ENCODE assay signal across 27 mouse cellular contexts in genomic region chr6:121526121-121526520, GRCm38 (mm10). TPM values are rescaled to one million over a fixed set of nuclear protein-coding genes. Genes with fewer than 3 reads are reported as not detected.
DNase-seq lines count a peak whose midpoint lies in the region; TF ChIP-seq lines count a peak whose summit lies in the region.
"Had no signal": no experiment of that assay in that cellular context is flagged by ENCODE, and none has a peak within 500 bp of the region (broad histone marks: within the 10 kb centered on the region; RNA-seq: fewer than 3 reads in every experiment).

No protein-coding gene starts in this region.

- no peak overlapping the region for H3K4me3 ChIP-seq in ES-E14 (ENCODE audit: insufficient read depth in 1 of 2, low read depth in 1 of 2, low read length in 2 of 2, poor library complexity in 1 of 2, severe bottlenecking in 1 of 2)
- no peak overlapping the region for H3K4me3 ChIP-seq in limb, embryonic 10.5 days
- H3K4me3 ChIP-seq in embryonic facial prominence, embryonic 10.5 days, result no peak overlapping the region
- H3K4me3 ChIP-seq: embryonic facial prominence, embryonic 13.5 days; erythroblast, embryonic 14.5 days; forebrain, embryonic 12.5 days; forebrain, embryonic 15.5 days; heart, adult 2 months had no signal

- no peak overlapping the region for H3K27ac ChIP-seq in ES-E14 (ENCODE audit: insufficient read depth, low read depth, low read length, poor library complexity, severe bottlenecking)
- no peak overlapping the region for H3K27ac ChIP-seq in limb, embryonic 10.5 days
- no peak overlapping the region for H3K27ac ChIP-seq in embryonic facial prominence, embryonic 10.5 days (replicated peaks)
- H3K27ac ChIP-seq: embryonic facial prominence, embryonic 13.5 days; forebrain, embryonic 12.5 days; forebrain, embryonic 15.5 days; heart, adult 2 months; hindbrain, embryonic 14.5 days; hindbrain, postnatal 0 days had no signal

- in situ Hi-C loops in ES-E14 (cut with MboI; ENCODE audit: low sequenced_read_pairs in 2 of 2, unreplicated experiment in 2 of 2), result loop anchor here in 1 of 2 experiments (25.0 kb wide), 1 partner anchor 189 kb away; the partner anchor contains the start of gene Slc6a12

- WGBS in limb, embryonic 10.5 days, result 89% methylated on average over 2 of the region's 2 CpGs
- WGBS in embryonic facial prominence, embryonic 10.5 days, result 84% methylated on average over 2 of the region's 2 CpGs

- H3K4me1 ChIP-seq in ES-E14 (ENCODE audit: control insufficient read depth in 2 of 2, insufficient read depth in 2 of 2, low read length in 2 of 2, poor library complexity in 1 of 2), result no peaks in the 10 kb centered on the region
- H3K4me1 ChIP-seq in limb, embryonic 10.5 days, result peaks cover 2% of the 10 kb centered on the region; the same call in 1 of the 2 replicates
- H3K4me1 ChIP-seq in embryonic facial prominence, embryonic 10.5 days, result peaks cover 14% of the 10 kb centered on the region
- H3K4me1 ChIP-seq: embryonic facial prominence, embryonic 13.5 days; forebrain, embryonic 15.5 days had no signal

- no peaks in the 10 kb centered on the region for H3K36me3 ChIP-seq in ES-E14 (ENCODE audit: control insufficient read depth, insufficient read depth, low read length, poor library complexity, severe bottlenecking)
- H3K36me3 ChIP-seq in limb, embryonic 10.5 days, result no peaks in the 10 kb centered on the region
- H3K36me3 ChIP-seq in embryonic facial prominence, embryonic 10.5 days (replicated peaks), result no peaks in the 10 kb centered on the region
- H3K36me3 ChIP-seq: embryonic facial prominence, embryonic 13.5 days; forebrain, embryonic 12.5 days; forebrain, embryonic 15.5 days; G1E had no signal

- no peaks in the 10 kb centered on the region for H3K27me3 ChIP-seq in limb, embryonic 10.5 days (ENCODE audit: low read depth, poor library complexity, severe bottlenecking)
- peaks cover 6% of the 10 kb centered on the region for H3K27me3 ChIP-seq in embryonic facial prominence, embryonic 10.5 days (replicated peaks; ENCODE audit: low read depth, poor library complexity, severe bottlenecking)
- H3K27me3 ChIP-seq: embryonic facial prominence, embryonic 13.5 days; forebrain, embryonic 15.5 days; Patski had no signal

- peak; percentile 90 for DNase-seq in ES-CJ7 (ENCODE audit: low read depth, low spot score)
- peak; percentile 34 for DNase-seq in ES-E14 (ENCODE audit: low read depth, low spot score)
- peak; percentile 19 for DNase-seq in limb, embryonic 10.5 days (ENCODE audit: low spot score)
- DNase-seq in testis, postnatal 14 days (ENCODE audit: low spot score), result peak; percentile 1
- DNase-seq in embryonic facial prominence, embryonic 10.5 days (ENCODE audit: low spot score), result no peak
- no peak for DNase-seq in right cerebral cortex, adult 2 months (ENCODE audit: low spot score in 2 of 2)
- DNase-seq: adrenal gland, adult 8-10 months; adrenal gland, postnatal 25 days; cerebellum, adult 2 months; cerebellum, adult 9-11 months; cerebellum, postnatal 25 days; gastrocnemius, postnatal 25 days; heart, postnatal 4 days had no signal

- H3K9me3 ChIP-seq in ES-E14 (ENCODE audit: control insufficient read depth, insufficient read depth, low read depth, low read length), result no peaks in the 10 kb centered on the region
- H3K9me3 ChIP-seq in limb, embryonic 10.5 days (replicated peaks), result no peaks in the 10 kb centered on the region
- H3K9me3 ChIP-seq in embryonic facial prominence, embryonic 10.5 days, result no peaks in the 10 kb centered on the region
- H3K9me3 ChIP-seq: embryonic facial prominence, embryonic 13.5 days; forebrain, embryonic 12.5 days; forebrain, embryonic 15.5 days had no signal

- no peak overlapping the region for H3K9ac ChIP-seq in ES-E14 (ENCODE audit: insufficient read depth, low read depth, low read length, poor library complexity, severe bottlenecking)
- H3K9ac ChIP-seq: embryonic facial prominence, embryonic 13.5 days; forebrain, embryonic 12.5 days; forebrain, embryonic 15.5 days; hindbrain, embryonic 14.5 days had no signal

TF ChIP-seq in ES-E14, 5 proteins besides CTCF, POLR2A, EP300 and RAD21:
- no peak for TF ChIP-seq ZNF384 (IDR thresholded peaks at IDR 0.05; ENCODE audit: low read depth, low read length)
- TF ChIP-seq CHD2 (IDR thresholded peaks at IDR 0.05; ENCODE audit: low read depth, low read length), result no peak; the same call in 1 of the 2 replicates
- TF ChIP-seq ZC3H11A (IDR thresholded peaks at IDR 0.05; ENCODE audit: borderline replicate concordance, low read depth, low read length), result no peak
- no peak for TF ChIP-seq MAFK (IDR thresholded peaks at IDR 0.05; ENCODE audit: insufficient read depth, low read depth, low read length)
- no peak for TF ChIP-seq HCFC1 (IDR thresholded peaks at IDR 0.05; ENCODE audit: borderline replicate concordance, insufficient read depth, low read length)
TF ChIP-seq in ES-E14: peak in this region for 0.

RNA-seq across cellular contexts. Expression of gene Iqsec3, which starts 52.6 kb away (rescaled TPM):
- 0.18 and 0.26 TPM in 2 replicates for total RNA-seq in ES-E14 (2012; rRNA removed)
- 0.03 TPM in 2 replicates for polyA plus RNA-seq in limb, embryonic 10.5 days (2016; fragmentation: Nextera tagmentation; extraction: Ambion mirVana)
- 0.17 and 0.21 TPM in 2 replicates for polyA plus RNA-seq in embryonic facial prominence, embryonic 10.5 days (2016; fragmentation: Nextera tagmentation; extraction: Ambion mirVana)
- total RNA-seq: common myeloid progenitor, adult 5-6 weeks had no signal
- polyA plus RNA-seq: activated CD4-positive, CD25-positive, alpha-beta regulatory T cell, adult 4 months; CD4-positive, CD25-positive, alpha-beta regulatory T cell, adult 4 months; erythroblast, embryonic 14.5 days; G1E; heart, embryonic 14.5 days; inflammation-experienced regulatory T-cells, adult 6 months had no signal

Comparison
In these comparisons a context has a peak if more than half of its experiments do, and no peak if none do; other contexts are left out.
1. DNase-seq: peak in ES-CJ7 (single experiment), ES-E14 (single experiment), limb, embryonic 10.5 days (single experiment) and testis, postnatal 14 days (single experiment); none in embryonic facial prominence, embryonic 10.5 days (single experiment) and right cerebral cortex, adult 2 months (0 of 2).